Mouse (Mus musculus): Measurements from ENCODE around the gene Il20rb. TPM values are rescaled to one million over a fixed set of nuclear protein-coding genes. Genes with fewer than 3 reads are reported as not detected.

Il20rb gene
- total and polyA plus RNA-seq, 3 experiments: 0.50 to 1.9 TPM; not detected in 1

- H3K27ac ChIP-seq (ENCODE audit: control insufficient read depth, low read depth, low read length): no peak overlapping the region
- no peaks in the 10 kb centered on the region for H3K4me1 ChIP-seq (ENCODE audit: control insufficient read depth in 1 of 2, insufficient read depth in 2 of 2, low read length in 2 of 2)
- H3K27me3 ChIP-seq (ENCODE audit: control insufficient read depth in 1 of 2, insufficient read depth in 2 of 2, low read length in 2 of 2): no peaks in the 10 kb centered on the region
- TF ChIP-seq ZNF384 (IDR thresholded peaks at IDR 0.05; ENCODE audit: low read depth, low read length): no peak
- TF ChIP-seq POLR2AphosphoS5 (IDR thresholded peaks at IDR 0.05; ENCODE audit: borderline replicate concordance, low read depth, low read length): no peak
- TF ChIP-seq KAT2A (conservative IDR thresholded peaks at IDR 0.05; ENCODE audit: low read depth, low read length): no peak
- no peak for TF ChIP-seq TBP (IDR thresholded peaks at IDR 0.05; ENCODE audit: low read depth, low read length)
- TF ChIP-seq TCF12 (IDR thresholded peaks at IDR 0.05; ENCODE audit: low read depth, low read length): no peak
- no peak for TF ChIP-seq HCFC1 (IDR thresholded peaks at IDR 0.05; ENCODE audit: low read depth, low read length)
- no peak for TF ChIP-seq E2F4 (IDR thresholded peaks at IDR 0.05; ENCODE audit: borderline replicate concordance, low read depth, low read length)
- no peak for TF ChIP-seq MAFK (IDR thresholded peaks at IDR 0.05; ENCODE audit: borderline replicate concordance, low read depth, low read length)
- no peak for TF ChIP-seq JUND (IDR thresholded peaks at IDR 0.05; ENCODE audit: low read depth, low read length)
- TF ChIP-seq POLR2A (IDR thresholded peaks at IDR 0.05; ENCODE audit: control insufficient read depth in 1 of 2, insufficient read depth in 1 of 2, low read depth in 1 of 2, low read length in 2 of 2, poor library complexity in 1 of 2): no peak
- TF ChIP-seq SMC3 (IDR thresholded peaks at IDR 0.05; ENCODE audit: low read depth, low read length): no peak
- no peaks in the 10 kb centered on the region for H3K36me3 ChIP-seq (ENCODE audit: control insufficient read depth in 1 of 2, insufficient read depth in 2 of 2, low read length in 2 of 2)
- H3K4me3 ChIP-seq (ENCODE audit: control insufficient read depth in 1 of 2, insufficient read depth in 1 of 2, low read depth in 2 of 2, low read length in 2 of 2): no peak overlapping the region
- no peak for DNase-seq (ENCODE audit: low read depth, low spot score)
- no peaks in the 10 kb centered on the region for H3K9me3 ChIP-seq (replicated peaks; ENCODE audit: insufficient read depth, low read length)
- no peaks in the 10 kb centered on the region for H3K79me2 ChIP-seq (ENCODE audit: control insufficient read depth, insufficient read depth, low read length, poor library complexity)
- no peak overlapping the region for H3K9ac ChIP-seq (ENCODE audit: control insufficient read depth, low read depth, low read length, poor library complexity, severe bottlenecking)
Observed at GRCm38 (mm10) chr9:100461671-100462070, 24.9 kb downstream of the Il20rb start.

DNA sequence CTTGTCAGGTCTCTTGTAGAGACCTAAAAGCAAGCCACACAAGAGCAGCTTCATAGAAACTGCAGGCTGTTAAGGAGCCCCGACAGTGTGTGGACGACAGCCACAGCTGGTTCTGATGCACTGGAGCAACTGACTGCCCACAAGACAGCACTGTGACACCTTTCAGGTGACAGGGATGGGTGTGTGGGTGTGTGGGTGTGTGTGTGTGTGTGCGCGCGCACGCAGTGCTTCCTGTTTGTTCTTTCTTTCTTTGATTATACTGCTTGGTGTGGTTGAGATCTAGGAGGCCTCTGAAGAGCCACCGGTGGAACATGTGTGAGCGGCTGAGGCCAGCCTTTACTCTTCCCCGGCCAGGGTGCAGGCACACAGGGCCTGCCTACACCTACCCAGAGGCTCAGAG lies 26.4 kb downstream of the Il20rb start:
- no peak overlapping the region for H3K27ac ChIP-seq (ENCODE audit: control insufficient read depth, low read depth, low read length)
- no peaks in the 10 kb centered on the region for H3K27me3 ChIP-seq (ENCODE audit: control insufficient read depth in 1 of 2, insufficient read depth in 2 of 2, low read length in 2 of 2)
- no peak overlapping the region for H3K9ac ChIP-seq (ENCODE audit: control insufficient read depth, low read depth, low read length, poor library complexity, severe bottlenecking)
- H3K9me3 ChIP-seq (replicated peaks; ENCODE audit: insufficient read depth, low read length): no peaks in the 10 kb centered on the region
- no peaks in the 10 kb centered on the region for H3K79me2 ChIP-seq (ENCODE audit: control insufficient read depth, insufficient read depth, low read length, poor library complexity)
- no peaks in the 10 kb centered on the region for H3K36me3 ChIP-seq (ENCODE audit: control insufficient read depth in 1 of 2, insufficient read depth in 2 of 2, low read length in 2 of 2)
- no peaks in the 10 kb centered on the region for H3K4me1 ChIP-seq (ENCODE audit: control insufficient read depth in 1 of 2, insufficient read depth in 2 of 2, low read length in 2 of 2)
- H3K4me3 ChIP-seq (ENCODE audit: control insufficient read depth in 1 of 2, insufficient read depth in 1 of 2, low read depth in 2 of 2, low read length in 2 of 2): no peak overlapping the region
- DNase-seq (ENCODE audit: low read depth, low spot score): no peak
- no peak for TF ChIP-seq RAD21 (IDR thresholded peaks at IDR 0.05; ENCODE audit: low read depth, low read length)
- TF ChIP-seq POLR2A (IDR thresholded peaks at IDR 0.05; ENCODE audit: control insufficient read depth in 1 of 2, insufficient read depth in 1 of 2, low read depth in 1 of 2, low read length in 2 of 2, poor library complexity in 1 of 2): no peak

- TF ChIP-seq TAL1 (IDR thresholded peaks at IDR 0.05; ENCODE audit: low read length): no peak
- no peak for TF ChIP-seq NRF1 (IDR thresholded peaks at IDR 0.05; ENCODE audit: insufficient read depth, low read depth, low read length, poor library complexity, severe bottlenecking)
- TF ChIP-seq GATA1 (IDR thresholded peaks at IDR 0.05; ENCODE audit: low read depth, low read length): no peak
- no peak for TF ChIP-seq MAX (IDR thresholded peaks at IDR 0.05; ENCODE audit: low read length)
- no peak for TF ChIP-seq POLR2A (IDR thresholded peaks at IDR 0.05; ENCODE audit: control insufficient read depth in 1 of 2, insufficient read depth in 1 of 2, low read depth in 1 of 2, low read length in 2 of 2, poor library complexity in 1 of 2)
- no peak for TF ChIP-seq MAFK (IDR thresholded peaks at IDR 0.05; ENCODE audit: borderline replicate concordance, low read depth, low read length)
- no peak for TF ChIP-seq JUND (IDR thresholded peaks at IDR 0.05; ENCODE audit: low read depth, low read length)
- no peak for TF ChIP-seq ZNF384 (IDR thresholded peaks at IDR 0.05; ENCODE audit: low read depth, low read length)
- no peak for TF ChIP-seq E2F4 (IDR thresholded peaks at IDR 0.05; ENCODE audit: borderline replicate concordance, low read depth, low read length)
- no peak for TF ChIP-seq CHD1 (IDR thresholded peaks at IDR 0.05; ENCODE audit: low read depth, low read length)
- TF ChIP-seq RAD21 (IDR thresholded peaks at IDR 0.05; ENCODE audit: low read depth, low read length): no peak
- no peak for TF ChIP-seq GABPA (IDR thresholded peaks at IDR 0.05; ENCODE audit: low read depth, low read length)
- TF ChIP-seq HCFC1 (IDR thresholded peaks at IDR 0.05; ENCODE audit: low read depth, low read length): no peak
- TF ChIP-seq MYC (IDR thresholded peaks at IDR 0.05; ENCODE audit: low read depth, low read length): no peak
- TF ChIP-seq USF2 (IDR thresholded peaks at IDR 0.05; ENCODE audit: borderline replicate concordance in 1 of 2, insufficient read depth in 1 of 2, low read depth in 1 of 2, low read length in 2 of 2): no peak
- no peak for TF ChIP-seq ETS1 (IDR thresholded peaks at IDR 0.05; ENCODE audit: low read depth, low read length)
- TF ChIP-seq KAT2A (conservative IDR thresholded peaks at IDR 0.05; ENCODE audit: low read depth, low read length): no peak
- TF ChIP-seq SMC3 (IDR thresholded peaks at IDR 0.05; ENCODE audit: low read depth, low read length): no peak
- no peak overlapping the region for H3K9ac ChIP-seq (ENCODE audit: control insufficient read depth, low read depth, low read length, poor library complexity, severe bottlenecking)
- H3K4me1 ChIP-seq (ENCODE audit: control insufficient read depth in 1 of 2, insufficient read depth in 2 of 2, low read length in 2 of 2): no peaks in the 10 kb centered on the region; a peak in 1 of 4 replicates
- no peaks in the 10 kb centered on the region for H3K79me2 ChIP-seq (ENCODE audit: control insufficient read depth, insufficient read depth, low read length, poor library complexity)
- DNase-seq (ENCODE audit: low read depth, low spot score): no peak
- H3K36me3 ChIP-seq (ENCODE audit: control insufficient read depth in 1 of 2, insufficient read depth in 2 of 2, low read length in 2 of 2): no peaks in the 10 kb centered on the region
- no peak overlapping the region for H3K27ac ChIP-seq (ENCODE audit: control insufficient read depth, low read depth, low read length)
- H3K9me3 ChIP-seq (replicated peaks; ENCODE audit: insufficient read depth, low read length): no peaks in the 10 kb centered on the region
- no peak overlapping the region for H3K4me3 ChIP-seq (ENCODE audit: control insufficient read depth in 1 of 2, insufficient read depth in 1 of 2, low read depth in 2 of 2, low read length in 2 of 2)
- H3K27me3 ChIP-seq (ENCODE audit: control insufficient read depth in 1 of 2, insufficient read depth in 2 of 2, low read length in 2 of 2): no peaks in the 10 kb centered on the region
Observed at GRCm38 (mm10) chr9:100457971-100458681, 28.5 kb downstream of the Il20rb start.

Measured in MEL (cell line).